Mouse (Mus musculus): ENCODE results near the gene Cmtm8.

Gene Cmtm8

DNA sequence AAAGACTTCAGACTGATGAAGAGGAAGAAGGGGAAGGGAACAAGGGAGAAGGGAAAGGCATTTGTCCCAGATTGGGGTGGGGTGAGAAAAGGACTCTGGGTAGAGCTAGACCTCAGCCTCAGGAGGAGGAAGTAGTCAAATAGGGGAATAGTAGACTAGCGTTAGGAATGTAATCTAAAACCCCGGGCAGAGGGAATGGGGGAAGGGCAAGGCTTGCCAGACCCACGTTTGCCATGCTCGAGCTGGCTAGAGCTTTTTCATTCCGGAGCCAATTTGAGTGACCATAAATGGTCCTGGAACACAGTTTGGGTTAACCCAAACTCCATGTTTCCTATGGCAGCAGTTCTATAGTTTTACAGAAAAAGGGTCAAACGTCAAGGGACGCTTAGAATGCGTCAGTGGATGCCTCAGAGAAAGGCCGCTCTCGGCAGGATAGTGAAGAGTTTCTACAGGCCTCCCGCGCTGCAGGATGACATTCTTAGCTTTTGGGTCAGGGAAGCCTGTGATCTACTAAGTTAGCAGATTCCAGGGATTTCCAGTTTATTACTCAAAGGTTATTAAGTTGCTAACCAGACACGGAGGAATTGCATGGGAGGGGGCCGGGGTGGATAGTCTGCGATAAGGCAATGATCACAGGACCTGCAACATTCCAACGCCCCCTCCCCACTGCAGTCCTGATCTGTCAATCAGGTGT is 58.4 kb downstream of the Cmtm8 start:
- DNase-seq = no peak

GRCm38 (mm10) chr9:114781526-114782212 is 62.3 kb downstream of the Cmtm8 start, which contains the start of gene Cmtm7:
Cmtm7 (minus strand) TSS chr9:114781856.
- no peak for DNase-seq

DNA sequence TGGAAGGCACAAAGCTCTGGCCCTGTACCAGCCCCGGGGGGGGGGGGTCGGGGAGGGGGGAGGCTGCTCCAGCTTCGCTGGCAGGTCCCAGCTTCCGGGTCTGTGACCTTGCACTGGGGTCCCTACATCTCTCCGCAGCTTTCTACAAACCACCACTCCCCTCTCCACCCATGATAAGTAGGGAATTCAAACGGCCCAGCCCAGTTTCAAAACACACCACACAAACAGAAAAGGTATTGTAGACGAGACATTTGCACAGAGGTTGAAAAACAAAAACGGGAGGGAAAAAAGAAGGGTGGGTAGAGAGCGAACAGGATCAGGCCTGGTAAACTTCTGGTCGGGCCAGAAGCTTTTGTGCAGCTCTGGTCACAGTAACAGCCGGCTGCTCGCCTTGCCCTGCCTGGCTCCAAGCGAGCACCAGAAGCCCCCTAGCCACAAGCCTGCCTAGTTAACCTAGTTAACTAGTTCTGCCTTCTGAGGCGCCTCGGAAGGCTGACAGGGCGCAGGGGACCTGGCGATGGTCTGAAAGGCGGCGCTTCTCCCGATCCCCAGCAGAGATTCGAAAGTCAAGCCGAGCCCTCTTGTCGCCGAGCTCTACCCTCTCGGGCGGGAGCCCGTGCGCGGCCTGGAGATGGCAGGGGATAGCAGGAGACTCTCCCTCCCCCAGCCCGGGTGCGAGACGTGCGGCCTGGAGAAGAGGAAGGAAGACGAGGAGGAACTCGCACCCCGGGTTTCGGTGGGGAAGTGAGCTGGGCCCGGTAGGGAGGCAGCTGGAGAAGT is 63.0 kb downstream of the Cmtm8 start:
- peak; percentile 71 for DNase-seq

GRCm38 (mm10) chr9:114779984-114780745 is 63.8 kb downstream of the Cmtm8 start:
- DNase-seq = no peak

- DNase-seq = no peak
These were observed 65.1 kb downstream of the Cmtm8 start for GRCm38 (mm10) chr9:114778877-114779276.

DNA sequence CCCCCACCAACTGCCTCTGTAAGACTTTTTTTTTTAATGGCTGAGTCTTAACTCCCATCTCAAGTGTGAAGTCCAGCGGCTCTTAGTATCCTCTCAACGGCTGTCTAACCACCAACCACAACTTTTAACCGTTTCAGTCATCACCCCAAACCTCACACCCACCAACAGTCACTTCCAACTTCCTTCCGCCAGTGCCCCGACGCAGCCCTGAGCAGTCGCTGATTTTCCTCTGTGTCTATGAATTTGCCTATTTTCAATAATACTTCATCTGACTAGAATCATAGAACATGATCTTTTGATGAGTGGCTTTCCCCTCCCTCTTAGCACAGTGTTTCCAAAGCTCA is 65.9 kb downstream of the Cmtm8 start:
- DNase-seq = no peak

- no peak for DNase-seq
These were observed 66.5 kb downstream of the Cmtm8 start for GRCm38 (mm10) chr9:114777178-114778046.

- no peak for DNase-seq
These were observed 67.6 kb downstream of the Cmtm8 start for GRCm38 (mm10) chr9:114776361-114776760.

GRCm38 (mm10) chr9:114775272-114775671 is 68.7 kb downstream of the Cmtm8 start:
- DNase-seq = peak; percentile 56

DNA sequence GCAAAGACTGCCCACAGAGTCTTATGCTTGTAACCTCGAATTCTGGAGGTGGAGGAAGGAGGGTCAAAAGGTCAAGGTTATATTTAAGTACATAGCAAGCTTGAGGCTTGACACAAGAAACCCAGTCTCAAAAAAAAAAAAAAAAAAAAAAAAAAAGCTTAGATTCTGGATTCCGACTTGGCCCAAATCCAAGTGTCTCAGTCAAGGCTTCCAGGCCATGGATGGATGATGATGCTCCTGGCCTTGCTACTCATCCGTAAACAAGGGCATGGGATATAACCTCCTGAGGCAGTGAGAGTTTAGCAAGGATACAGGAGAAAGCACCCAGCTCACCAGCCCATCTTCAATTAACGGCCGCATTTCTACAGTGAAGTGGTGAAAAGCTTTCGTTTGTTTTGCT is 69.3 kb downstream of the Cmtm8 start:
- no peak for DNase-seq

GRCm38 (mm10) chr9:114771565-114771964 is 72.4 kb downstream of the Cmtm8 start:
- no peak for DNase-seq

DNA sequence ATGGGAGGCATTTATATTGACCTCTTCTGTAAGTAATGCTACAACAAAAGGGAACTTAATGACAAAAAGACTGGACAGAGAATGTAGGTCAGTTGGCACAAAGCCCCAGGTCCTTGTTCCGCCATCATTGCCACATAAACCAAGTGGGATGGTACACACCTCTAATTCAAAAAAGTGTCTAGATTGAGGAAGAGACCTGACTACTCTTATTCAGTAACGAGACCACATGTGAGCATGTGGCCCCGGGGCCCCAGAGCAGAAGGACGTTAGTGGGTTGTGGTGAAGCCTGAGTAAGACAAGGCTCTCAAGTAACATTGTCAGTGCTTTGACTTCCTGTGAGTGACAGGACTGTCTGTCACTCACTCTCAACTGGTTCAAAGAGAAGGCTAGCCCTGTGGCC is 73.7 kb downstream of the Cmtm8 start:
- DNase-seq = peak; percentile 34

DNA sequence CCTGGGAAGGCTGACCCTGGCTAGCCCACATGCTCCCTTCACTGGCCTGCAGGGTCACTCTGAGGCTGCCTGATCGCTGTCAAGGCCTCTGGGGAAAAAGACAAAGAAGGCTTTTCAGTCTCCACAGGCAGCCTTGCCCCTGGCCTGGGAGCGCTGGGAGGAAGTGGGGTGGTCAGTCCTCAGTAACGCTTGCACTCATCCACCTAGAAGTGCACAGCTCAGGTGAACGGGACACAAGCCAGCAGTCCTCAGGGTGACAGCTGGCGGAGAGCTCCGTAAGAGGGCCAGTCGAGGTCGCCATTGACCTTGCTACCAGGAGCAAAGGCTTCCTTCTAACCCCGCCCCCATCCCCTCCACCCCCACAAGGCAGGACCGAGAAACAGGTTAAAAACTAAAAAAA is 75.9 kb downstream of the Cmtm8 start:
- no peak for DNase-seq

DNA sequence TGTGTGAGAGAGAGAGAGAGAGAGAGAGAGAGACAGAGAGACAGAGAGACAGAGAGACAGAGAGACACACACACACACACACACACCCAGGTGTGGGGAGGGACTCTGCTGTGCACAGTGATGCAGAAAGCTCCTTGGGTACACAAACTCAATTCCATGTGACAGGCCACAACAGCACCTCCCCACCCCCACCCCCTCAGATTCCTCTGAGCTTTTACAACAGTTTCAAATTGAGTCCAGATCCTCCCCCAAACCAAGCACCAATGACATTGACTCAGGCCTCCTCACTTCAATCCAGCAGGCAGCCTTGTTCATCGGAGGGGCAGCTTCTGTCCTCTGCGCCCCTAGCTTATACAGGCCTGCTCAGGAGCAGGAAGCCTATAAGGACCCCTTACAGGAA is 76.4 kb downstream of the Cmtm8 start:
- no peak for DNase-seq

- peak; percentile 60 for DNase-seq
These were observed 76.9 kb downstream of the Cmtm8 start for GRCm38 (mm10) chr9:114767030-114767429.

- no peak for DNase-seq
These were observed 80.6 kb downstream of the Cmtm8 start for GRCm38 (mm10) chr9:114763341-114763740.

DNA sequence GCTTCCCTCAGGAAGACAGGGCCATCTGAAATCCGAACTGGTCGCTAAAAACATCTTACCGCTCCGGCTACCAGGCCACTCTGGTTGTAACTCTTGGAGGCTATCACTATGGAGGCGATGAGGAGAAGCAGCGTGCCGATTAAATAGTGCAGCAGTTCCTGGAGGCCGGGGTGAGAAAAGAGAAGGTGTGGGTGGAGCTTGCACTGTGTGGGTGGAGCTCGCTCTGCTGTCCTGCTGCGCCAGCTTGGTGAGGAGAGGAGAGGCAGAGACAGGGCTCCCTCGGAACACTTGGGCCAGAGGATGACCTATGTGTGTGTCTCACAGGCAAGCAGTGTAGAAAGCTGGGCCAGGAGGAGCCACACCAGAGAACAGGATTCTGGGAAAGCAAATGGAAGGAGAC is 82.1 kb downstream of the Cmtm8 start:
- DNase-seq = no peak

DNA sequence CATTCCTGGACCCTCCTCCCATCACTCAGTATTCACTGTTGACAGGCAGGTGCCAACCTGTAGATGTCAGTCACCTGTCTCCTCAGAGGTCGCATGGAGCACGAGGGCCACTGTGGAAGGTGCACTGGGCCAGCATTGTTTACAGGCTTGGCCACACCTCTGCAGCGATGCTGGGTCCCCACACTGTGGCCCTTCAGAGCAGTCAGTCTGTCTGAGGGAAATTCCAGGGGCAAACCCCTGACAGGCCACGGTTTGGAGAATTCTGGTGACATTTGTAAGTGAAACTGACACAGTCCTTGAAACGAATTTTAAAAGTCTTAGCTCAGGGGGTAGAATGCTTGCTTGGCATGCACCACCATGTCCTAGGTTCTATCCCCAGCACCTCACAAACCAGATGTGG is 83.6 kb downstream of the Cmtm8 start:
- DNase-seq = no peak

DNA sequence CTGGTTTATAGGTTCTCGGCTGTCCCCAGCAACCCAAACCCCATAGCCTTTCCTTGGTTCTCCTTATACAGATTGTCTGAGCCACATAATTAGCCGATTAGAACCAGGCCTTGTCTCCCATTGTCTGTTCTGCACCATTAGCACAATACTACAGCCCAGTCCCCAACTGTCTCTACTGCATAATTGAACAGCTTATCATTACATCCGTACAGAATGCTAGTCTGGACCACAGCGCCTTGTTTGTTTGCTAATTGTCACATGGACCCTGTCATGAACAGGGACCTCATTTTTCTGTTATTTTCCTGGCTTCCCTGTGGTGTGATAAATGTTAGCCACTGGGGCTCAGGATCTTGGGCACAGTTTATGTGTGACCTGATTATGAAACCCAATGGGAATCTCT is 84.1 kb downstream of the Cmtm8 start:
- DNase-seq = no peak

DNA sequence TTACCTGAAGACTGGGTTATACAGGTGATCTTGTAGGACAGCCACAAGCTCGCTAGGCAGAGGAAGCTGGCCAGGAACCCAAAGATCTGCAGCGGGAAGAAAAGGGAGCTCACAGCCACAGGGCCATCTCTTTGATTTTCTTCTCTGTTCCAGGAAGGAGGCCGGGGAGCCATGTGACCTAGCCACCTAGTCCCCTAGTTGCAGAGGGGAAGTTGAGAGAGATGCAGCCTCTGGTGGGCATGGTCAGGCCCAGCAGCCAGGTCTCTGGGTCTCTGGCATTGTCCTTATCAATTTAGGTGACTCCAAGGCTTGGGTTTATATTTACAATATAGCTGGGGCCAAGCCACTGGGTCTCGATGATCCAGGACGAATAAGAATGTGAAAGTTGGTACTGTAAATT is 85.2 kb downstream of the Cmtm8 start:
- no peak for DNase-seq

DNA sequence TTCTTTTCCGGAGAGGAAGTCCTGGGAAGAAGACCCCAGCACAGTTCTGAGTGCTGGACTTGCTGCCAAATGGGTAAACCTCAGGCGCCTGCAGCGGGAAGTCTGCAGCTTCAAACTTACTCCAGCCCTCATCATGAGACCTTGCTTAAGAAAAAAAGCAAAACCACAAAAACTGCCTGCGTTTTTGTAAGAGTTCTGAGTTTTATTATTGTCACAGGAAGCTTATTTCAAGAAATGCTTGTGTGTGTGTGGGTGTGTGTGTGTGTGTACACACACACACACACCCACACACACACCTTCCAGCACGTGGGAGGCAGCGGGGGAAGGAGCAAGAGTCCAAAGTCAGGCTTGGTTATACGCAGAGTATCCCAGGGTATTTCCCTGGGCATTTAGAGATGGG is 85.7 kb downstream of the Cmtm8 start:
- DNase-seq = no peak

DNA sequence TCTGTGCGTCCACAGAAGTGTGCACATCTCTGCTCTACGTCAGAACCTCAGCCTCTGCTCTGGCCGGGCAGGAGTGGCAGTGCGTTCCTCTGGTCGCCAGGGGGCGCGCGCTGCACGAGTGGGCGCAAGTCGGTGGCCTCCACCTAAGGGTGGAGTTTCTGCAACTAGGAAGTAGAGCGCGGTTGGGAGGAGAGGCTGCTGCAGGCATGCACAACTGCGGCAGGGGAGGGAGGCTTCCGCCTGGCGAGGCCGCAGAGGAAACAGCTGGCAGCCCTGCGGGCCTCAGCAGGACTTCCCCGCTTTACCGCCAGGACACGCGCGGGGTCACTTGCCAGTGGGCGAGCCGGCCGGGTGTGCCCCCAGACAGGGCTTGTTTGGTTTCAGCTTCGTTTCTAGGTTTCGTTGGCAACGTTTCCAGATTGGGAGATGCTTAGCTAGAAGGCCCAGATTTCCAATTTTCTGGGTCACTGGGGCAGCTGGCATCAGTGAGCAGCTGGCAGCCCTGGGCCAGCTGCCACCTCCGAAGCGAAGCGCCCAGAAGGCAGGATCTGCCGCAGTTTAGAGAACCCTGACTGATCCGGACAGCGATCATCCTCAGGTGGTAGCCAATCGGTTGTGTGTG is 91.0 kb downstream of the Cmtm8 start:
- peak; percentile 93 for DNase-seq

All from layer of hippocampus, adult 9-11 months (tissue).